Mouse (Mus musculus) skeletal muscle tissue, adult 2 months (tissue): ENCODE data around the gene Hist2h2bb.

ENCODE experiments used
- DNase-seq: peaks from one replicate; pipeline ENCODE4 v3.0.0-alpha.2; 2012; ENCODE audit warnings: low read depth, low spot score

Hist2h2bb gene

GRCm38 (mm10) chr3:96300706-96301529, 31.4 kb downstream of the Hist2h2bb start:
- peak; percentile 22 for DNase-seq

GRCm38 (mm10) chr3:96302076-96302475, 32.5 kb downstream of the Hist2h2bb start:
- DNase-seq = no peak

GRCm38 (mm10) chr3:96306506-96306905, 37.0 kb downstream of the Hist2h2bb start:
- DNase-seq = no peak

- no peak for DNase-seq
These were observed 39.9 kb downstream of the Hist2h2bb start for GRCm38 (mm10) chr3:96309441-96309840.

GRCm38 (mm10) chr3:96312341-96313098, 43.0 kb downstream of the Hist2h2bb start:
- DNase-seq = no peak
